Mouse (Mus musculus): ENCODE results near the gene Cotl1.

- TF ChIP-seq POLR2A (IDR thresholded peaks at IDR 0.05; ENCODE audit: control insufficient read depth, extremely low read depth, insufficient read depth, low read length, poor library complexity) (no peak), CTCF (IDR thresholded peaks at IDR 0.05; ENCODE audit: borderline replicate concordance, control insufficient read depth, extremely low read depth, insufficient read depth, low read length, poor library complexity) (no peak)
Observed at GRCm38 (mm10) chr8:119819976-119820375, 20.4 kb downstream of the Cotl1 start.

Data from thymus, adult 2 months (tissue).